Mouse (Mus musculus) mouse embryonic stem cell (cell line): Measurements from ENCODE around the gene Eno2.

Source experiments
- in situ Hi-C, 2 experiments: fragments of 300-500 bp; cut with MboI; formaldehyde crosslinking; loops; 1 replicate in 1 of 2; 3 replicates in 1 of 2; pipeline ENCODE4 v1.14.3; 2019 to 2020; ENCODE audit warnings: low sequenced_read_pairs in 2 of 2, low pct_unique_long_range_greater_than_20kb in 1 of 2, mixed read lengths in 1 of 2; ENCODE audit not compliant: unreplicated experiment in 1 of 2

Gene Eno2

GRCm38 (mm10) chr6:124729850-124730705 lies 39.4 kb downstream of the Eno2 start:
- in situ Hi-C loops: no loop called here

DNA sequence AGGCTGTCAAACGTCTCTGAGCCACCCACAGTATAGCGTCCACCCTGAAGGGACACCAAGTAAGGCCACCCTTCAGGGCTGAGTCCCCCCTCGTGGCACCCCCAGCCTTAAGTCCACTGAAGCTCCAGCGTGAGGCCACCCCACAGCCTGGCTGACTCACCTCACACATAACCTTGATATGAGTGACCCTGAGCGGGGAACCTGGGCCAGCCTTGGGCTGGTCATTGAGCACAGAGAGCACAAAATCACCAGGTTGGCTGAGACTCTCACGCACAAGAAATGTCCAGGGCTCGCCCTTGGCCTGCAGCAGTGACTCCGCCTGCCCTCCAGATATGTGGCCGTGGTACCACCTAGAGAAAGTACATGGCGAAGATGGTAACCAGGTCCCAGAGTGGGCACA lies 40.9 kb downstream of the Eno2 start:
- in situ Hi-C loops: no loop called here

DNA sequence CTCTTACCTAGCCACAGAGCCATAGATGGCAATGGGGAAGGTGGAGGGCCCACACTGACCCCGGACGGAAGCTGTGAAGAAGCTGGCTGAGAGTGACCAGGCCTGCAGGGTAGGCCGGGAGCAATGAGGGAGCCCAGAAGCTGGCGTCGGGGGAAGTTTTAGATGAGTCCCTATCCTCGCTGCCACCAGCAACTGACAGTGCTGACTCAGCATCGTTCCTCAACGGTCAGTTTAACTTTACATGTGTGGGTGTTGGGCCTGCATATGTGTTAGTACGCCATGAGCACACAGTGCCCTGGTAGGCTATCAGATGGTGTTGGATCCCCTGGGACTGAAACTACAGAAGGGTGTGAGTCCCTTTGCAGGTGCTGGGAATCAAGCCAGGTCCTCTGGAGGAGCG lies 45.0 kb downstream of the Eno2 start:
- in situ Hi-C loops: no loop called here

- in situ Hi-C loops: no loop called here
These were observed 45.9 kb downstream of the Eno2 start for GRCm38 (mm10) chr6:124723541-124723940.

DNA sequence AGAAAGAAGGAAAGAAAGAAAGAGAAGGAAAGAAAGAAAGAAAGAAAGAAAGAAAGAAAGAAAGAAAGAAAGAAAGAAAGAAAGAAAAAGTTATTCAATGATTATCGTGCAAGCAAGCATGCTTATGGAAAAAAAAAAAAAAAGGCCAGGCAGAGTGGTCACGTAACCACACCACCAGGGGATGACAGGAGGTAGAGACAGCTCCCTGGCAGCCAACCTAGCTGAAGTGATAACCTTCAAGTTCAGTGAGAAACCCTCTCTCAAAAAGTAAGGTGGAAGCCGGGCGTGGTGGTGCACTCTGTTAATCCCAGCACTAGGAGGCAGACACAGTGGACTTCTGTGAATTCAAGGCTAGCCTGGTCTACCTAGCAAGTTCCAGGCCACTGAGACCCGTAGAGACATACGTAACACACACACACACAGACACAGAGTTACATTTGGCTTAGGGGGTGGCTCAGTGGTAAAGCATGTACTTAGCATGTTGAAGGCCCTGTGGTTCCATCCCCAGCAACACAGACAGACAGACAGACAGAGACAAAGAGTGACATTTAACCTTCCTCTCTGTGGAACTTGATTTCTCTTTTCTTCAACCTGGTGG lies 46.5 kb downstream of the Eno2 start:
- in situ Hi-C loops: no loop called here

DNA sequence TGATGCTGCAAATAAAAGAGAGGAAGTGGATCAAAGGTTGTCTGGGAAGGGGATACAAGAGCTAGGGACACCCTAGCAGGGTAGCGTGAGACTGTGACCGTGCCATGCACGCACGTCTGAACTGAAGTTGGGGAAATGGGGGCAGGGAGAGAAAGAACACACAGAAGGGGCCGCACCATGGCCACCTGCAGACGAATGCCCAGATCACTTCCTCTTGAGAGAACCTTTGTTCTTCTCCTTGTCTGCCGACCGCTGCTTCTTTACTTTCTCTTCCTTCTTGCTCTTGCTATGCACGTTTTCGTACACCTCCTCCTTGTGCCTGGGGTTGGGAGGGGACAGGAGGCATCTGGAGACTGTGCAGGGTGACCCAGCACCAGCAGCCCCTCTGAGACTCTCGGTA lies 48.6 kb downstream of the Eno2 start:
- in situ Hi-C loops: no loop called here

DNA sequence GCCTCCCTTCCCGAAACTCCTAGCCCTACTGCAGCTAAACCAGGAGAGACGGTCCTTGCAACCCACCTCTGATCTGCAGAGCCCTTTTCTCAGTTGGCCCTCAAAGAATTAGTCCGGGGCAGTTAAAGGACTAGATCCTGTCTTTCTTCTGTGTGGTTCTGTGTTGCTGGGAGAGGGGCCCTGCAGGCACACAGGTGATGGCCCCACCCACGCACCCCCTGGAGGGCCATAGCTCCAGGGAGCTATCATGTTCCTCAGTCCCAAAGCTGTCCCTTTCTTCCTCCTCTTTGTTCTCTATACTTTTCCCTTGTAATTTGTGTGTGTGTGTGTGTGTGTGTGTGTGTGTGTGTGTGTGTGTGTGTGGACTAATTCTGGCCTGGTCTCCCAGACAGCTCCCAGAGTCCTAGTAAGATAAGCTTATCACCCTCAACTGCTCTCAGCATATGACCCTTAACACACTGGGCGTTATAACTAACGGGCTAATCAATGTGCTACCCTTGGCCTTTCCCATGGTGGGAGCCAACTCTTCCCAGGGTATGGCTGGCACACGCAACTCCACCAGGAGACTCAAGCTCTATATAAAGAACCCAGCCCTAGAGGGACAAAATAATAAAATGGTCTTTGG lies 50.0 kb downstream of the Eno2 start:
- in situ Hi-C loops: no loop called here

GRCm38 (mm10) chr6:124718703-124719102 lies 50.8 kb downstream of the Eno2 start:
- in situ Hi-C loops: no loop called here

DNA sequence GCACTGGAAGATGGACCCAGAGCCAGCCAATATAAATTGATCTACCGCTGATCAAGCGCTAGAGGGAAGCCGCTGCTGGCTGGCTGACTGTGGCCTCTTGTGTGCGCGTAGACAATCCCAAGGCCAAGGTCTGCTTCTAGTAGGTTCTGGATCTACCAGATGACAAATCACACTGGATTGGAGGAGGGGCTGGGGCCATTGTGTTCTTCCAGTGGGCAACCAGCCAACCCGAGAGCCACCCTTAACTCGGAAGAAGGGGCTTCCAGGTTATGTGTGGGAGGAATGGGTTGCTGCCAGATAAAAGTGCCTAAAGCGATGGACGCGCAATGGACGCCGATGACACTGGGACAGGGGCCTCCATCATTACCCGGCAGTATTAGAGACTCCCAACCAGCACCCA lies 51.5 kb downstream of the Eno2 start:
- in situ Hi-C loops: no loop called here

DNA sequence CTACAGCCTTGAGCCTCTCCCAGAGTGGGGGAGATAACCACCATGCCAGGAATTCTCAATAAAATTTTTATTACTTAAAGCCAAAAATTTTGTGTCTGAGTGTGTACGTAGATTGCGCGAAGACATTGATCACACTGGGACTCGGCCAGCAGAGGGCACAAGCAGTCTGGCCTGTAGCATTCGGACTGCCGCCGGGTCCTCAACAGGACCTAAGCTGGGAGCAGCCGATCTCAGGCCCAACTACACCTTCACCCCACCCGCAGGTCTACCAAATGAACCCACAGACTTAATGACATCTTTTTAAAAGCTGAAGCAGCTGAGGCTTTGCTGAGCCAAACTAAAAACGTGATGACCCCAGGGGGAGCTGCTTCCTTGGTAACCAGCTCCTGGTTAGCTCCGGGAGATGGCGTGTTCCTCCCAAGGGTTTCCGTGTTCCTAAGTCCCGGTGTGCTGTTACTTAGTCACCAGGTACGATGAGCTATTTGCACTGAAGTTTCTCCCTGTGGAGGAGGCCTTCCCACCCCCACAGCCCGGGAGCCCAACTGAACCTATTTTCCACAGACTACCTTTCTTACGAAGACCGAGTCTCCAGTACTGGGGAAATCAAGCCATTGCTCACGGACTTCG lies 52.5 kb downstream of the Eno2 start:
- in situ Hi-C loops: no loop called here

GRCm38 (mm10) chr6:124712918-124713317 lies 56.6 kb downstream of the Eno2 start:
- in situ Hi-C loops: no loop called here

DNA sequence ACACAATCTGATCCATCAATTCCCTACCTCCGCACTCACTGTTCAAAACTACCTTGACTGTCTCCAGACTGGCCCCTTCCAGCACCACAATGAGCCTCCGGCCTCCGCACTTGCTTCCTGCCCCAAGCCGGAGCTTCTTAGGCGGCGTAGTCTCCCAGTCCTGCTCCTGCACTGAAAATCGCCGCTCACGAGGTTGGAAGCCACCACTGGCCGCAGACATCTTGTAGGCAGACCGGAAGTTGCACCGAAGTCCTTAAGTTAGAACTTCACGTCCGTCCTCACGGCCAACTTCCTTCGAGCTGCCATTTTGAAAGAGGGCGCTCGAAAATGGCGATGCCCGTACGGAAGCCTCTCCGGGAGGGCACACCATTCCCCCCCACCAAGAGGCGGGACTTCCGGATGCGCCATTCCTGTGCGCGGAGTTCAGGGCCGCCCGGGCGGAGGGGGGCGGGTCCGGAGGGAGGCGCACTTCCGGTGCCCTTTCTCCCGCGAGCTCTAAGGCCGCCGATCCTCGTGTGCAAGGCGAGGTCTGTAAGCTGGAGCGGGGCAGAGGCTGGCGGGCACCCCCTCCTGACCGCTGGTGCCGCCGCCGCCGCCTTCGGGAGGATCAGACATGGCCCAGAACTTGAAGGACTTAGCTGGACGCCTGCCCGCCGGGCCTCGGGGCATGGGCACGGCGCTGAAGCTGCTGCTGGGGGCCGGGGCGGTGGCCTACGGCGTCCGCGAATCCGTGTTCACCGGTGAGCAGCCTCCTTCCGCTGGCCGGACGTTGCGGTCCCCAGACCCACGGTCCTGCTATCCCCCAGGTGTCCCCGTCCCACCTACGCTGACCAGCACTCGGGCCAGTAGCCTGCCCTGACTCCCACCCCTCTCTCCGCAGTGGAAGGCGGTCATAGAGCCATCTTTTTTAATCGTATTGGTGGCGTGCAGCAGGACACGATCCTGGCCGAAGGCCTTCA lies 57.4 kb downstream of the Eno2 start, which contains the start of the genes Emg1 and Phb2:
Emg1 (minus strand) TSS at position 355 of the 959 bp plus-strand sequence.
Phb2 (plus strand) TSS at position 513 of the 959 bp plus-strand sequence.
- in situ Hi-C loops: no loop called here
